Mouse (Mus musculus) liver, postnatal 0 days (tissue): ENCODE measurements around the gene Rere.

ENCODE experiments used
- CTCF ChIP-seq: sonication (generic); IDR thresholded peaks from 2 replicates; pipeline ENCODE4 v1.5.1; 2016; ENCODE audit warnings: antibody characterized with exemption, low read depth
- EP300 ChIP-seq: IDR thresholded peaks from 2 replicates; pipeline ENCODE4 v1.6.1; 2016; ENCODE audit warnings: antibody characterized with exemption, low read depth, mild to moderate bottlenecking

DNA sequence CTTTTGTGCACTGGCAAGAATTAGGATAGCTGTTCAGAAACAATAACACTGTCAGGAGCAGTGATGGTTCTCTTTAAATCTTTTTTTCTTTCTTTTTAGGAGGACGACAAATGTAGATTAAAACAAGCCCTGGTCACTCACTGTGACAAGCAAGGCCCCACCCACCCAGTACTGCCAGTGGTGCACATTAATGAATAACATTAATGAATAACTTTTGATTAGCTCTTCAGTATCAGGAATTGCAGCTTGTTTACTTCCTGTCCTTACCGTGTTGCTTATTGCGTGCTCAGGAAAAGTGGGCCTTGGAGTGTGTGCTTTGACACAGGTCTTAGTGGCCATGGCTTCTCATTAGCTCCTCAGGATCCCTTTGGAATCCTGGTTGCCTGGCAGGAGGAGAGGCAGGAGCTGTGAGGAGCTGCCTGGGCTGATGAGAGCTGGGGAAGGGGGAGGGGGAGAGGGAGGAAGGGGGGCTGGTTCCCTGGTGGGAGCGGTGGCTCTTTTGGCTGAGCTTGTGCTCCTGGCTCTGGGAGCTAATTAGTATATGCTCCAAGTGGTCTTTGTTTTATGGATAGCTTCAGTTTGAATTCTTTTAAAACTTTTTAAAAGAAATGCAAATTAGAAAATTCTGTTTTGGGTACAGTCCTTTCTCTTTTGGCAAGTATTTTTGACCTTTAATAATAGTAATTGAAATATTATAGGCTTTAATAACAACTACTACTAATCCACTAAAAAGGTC, 65.4 kb downstream of the Rere start:
- TF ChIP-seq CTCF (no peak), EP300 (no peak)
